Mouse (Mus musculus) adrenal gland (tissue): ENCODE data around the gene Arid3c.

Experiments
- intact Hi-C: fragments of 180-260 bp; cut with DNase I; formaldehyde crosslinking; loops from one replicate; pipeline ENCODE4 v1.15.1; 2025

Arid3c gene

DNA sequence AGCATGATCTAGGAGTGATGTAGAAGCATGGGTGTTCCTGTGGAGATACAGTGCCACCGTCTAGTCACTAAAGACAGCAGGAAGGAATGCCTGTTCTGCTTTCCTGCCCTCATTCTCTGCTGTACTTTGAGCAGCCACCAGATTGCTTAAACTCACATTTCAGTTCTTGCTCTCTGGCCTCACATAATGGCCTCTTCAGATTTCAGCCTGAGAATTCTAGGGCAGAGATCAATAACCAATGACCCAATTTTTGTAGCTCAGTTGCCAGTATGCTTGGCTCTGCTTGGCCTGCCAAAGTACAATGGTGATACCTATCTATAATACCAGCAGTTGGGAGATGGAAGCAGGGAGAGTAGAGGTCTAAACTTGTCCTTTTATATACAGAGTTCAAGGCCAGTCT is 14.1 kb upstream of the Arid3c start:
- intact Hi-C loops, result no loop called here

DNA sequence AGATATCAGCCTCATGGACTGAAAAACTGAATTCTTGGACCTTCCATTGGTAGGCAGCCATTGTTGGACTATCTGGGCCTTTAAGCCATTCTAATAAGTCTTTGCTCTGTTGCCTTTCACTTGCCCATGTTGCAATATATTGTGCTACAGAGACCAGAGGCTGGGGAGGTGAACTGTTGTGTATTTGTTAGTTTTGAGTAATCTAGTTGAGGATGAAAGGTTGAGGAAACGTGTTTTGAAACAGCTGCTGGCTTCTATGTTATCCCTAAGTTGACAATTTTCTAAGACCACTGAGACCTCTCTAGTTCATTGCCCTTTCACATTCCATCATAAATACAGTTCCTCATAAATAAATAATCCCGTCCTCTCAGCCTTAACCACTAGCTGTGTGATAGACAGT is 13.2 kb upstream of the Arid3c start:
- intact Hi-C loops, result no loop called here

DNA sequence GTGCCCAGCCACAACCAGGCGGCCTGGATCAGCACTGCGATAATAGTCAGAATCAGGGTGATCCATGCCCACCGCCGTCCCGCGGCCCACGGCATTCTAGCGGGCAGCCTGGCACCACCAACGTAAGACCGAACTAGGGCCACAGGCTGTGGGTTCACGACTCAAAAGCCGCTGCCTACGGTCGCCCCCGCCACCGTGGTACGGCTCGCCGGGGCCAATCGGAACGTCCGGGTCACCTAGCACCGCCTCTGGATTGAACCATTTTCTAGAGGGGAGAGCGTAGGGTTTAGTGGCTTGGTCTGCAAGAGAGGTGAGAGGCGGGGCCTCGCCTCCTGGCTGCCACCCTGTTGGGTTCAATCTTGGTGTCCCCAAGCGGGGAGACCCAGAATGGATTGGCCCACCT is 10.2 kb upstream of the Arid3c start:
- intact Hi-C loops, result no loop called here

DNA sequence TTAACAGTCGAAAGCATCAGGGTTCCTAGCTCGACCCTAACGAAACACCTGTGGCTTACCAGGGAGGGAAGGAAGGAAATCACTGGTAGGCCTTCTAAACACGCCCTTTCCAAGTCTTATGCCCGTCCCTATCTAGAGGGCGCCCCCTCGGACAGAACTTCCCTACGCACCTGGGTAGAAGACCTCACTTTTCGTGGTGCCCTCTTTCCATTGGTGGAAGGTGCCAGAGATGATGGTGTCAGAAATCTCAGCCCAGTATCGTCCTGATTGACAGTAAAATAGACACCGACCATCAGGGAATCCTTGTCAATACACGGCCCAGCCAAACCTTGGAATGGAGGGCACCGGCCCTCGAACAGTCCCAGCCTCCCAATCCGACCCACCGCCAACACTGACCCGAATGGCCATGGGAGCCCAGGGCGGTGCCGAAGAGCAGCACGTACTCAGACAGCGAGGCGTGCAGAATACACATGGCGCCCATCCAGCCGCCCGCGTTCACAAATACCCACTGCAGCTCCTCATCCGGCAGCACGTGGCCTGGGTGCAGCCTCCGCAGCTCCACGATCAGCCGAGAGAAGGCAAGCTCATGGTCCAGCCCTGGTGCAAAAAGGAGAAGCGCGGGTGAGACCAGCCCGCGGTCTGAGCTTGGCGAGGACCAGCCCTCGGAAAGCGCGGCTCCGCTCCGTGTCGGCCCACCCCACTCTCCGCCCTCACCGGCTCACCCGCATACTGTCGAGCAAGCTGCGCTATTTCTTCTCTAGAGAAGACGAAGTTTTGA is 9.6 kb upstream of the Arid3c start:
- intact Hi-C loops, result no loop called here

DNA sequence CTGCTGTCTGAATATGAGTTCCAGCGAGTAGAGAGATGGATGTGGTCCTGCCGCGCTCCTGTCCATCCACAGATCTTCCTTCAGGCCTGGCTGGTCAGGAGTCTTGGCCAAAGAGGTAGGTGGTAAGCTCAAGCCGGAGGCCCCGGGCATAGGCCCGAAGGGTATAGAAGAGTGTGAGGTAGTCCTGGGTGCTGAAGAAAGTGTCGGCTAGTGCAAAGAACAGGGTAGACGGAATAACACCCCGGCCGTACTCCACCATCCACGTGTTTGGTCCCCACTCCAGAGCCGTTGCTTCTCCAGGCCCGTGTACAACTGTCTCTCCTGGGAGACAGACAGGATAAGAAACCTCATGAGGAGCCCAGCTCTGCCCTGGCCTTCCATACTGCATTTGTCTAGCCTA is 8.3 kb upstream of the Arid3c start:
- intact Hi-C loops, result no loop called here

DNA sequence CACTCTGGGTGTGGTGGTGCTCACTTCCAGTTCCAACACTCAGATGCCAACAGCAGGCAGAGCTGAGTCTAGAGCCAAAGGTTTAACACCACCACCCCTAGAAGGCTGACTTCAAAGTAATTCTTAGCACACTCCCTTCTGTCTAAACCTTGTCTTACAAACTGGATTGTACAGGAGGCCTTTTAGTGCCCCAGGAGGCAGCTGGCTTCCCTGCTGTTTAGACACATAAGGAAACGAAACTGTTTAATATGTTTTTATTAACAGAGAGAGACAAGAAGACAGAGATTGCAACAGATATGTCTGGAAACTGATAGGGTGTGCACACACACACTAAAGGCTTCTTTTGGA is 7.3 kb upstream of the Arid3c start:
- intact Hi-C loops, result no loop called here

DNA sequence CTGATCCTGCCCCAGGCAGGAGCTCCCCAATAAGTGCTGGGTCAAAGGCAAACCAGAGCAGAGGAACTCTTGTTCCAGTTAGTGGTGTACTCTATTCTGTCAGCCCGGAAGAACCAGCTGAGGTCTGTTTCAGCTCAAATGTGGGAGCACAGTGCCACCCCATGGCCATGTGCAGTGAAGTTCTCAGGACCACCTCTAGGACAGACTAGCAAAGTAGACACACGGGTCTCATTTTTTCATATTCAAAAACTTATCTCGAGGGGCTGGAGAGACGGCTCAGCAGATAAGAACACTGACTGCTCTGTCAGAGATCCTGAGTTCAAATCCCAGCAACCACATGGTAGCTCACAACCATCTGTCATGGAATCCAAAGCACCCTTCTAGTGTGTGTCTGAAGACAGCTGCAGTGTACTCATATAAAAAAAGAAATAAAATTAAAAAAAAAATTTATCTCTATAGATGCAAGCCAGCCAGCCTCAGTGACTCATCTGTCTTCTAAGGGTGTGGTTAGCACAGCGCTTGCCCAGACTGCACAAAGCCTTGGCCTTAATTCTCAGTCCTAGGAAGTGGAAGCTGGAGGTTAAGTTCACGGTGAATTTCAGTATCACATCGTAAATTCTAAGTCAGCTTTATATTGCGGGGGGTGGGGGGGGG is 6.8 kb upstream of the Arid3c start:
- intact Hi-C loops, result loop anchor here (2.0 kb wide), 1 partner anchor 23 kb away; no protein-coding TSS in a partner anchor

DNA sequence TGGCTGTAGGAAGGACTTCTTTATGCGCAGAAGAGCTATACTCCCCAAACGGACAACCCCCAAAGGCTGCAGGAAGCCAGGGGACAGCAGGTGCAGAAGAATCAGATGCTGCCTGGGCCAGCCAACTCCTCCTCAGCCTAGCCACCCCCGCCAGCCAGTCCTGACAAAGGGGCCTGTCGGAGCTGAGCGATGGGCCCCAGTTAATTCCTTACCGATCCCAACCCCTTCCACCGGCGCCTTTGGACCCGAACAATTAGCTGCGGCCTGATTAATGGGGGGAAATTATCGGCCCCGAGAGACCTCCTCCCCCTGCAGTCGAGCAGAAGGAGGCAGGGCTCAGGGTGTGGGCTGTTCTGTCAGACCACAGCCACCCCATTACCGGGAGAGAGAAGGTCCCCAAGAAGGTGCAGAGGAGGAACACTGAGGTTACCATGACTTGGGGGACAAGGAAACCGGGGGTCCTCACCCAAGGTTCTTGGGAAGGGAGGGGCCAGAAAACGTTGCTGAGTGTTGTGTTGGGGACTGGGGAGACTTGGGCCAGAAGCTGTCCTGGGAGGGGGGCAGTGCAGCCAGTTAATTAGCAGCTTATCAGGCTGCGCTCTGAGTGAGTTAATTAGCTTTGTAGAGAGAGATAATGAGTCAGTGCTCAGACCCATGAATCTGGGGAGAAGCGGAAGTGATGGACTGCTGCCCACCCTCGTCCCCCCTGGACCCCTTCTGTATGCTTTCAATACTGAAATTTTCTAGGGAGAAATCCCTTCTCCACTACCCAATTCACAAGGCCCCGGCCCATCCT is 3.9 kb downstream of the Arid3c start:
- intact Hi-C loops, result no loop called here

DNA sequence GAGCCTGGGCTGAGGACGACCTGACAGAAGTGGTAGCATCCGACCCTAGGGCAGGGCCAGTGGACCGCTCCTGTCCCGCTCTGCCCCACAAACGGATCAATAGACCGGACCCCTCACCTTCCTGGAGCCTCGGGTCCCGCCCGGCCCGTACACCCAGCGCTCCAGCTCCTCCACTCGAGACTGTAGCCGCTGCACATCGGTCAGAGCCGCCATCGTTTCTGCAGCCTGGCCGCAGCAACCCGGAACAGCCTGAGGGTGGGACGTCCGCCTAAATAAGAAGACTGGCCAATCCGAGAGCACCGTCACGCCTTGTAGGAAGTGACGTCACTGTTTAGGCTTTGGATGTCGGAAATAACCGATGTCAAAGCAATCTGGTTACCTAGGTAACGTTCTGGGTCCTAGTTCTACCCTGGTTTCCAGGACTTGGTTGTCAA is 8.0 kb downstream of the Arid3c start, which contains the start of gene Dctn3:
Gene Dctn3, minus strand, starts transcription at position 253 of the 434 bp plus-strand sequence.
- intact Hi-C loops, result no loop called here

DNA sequence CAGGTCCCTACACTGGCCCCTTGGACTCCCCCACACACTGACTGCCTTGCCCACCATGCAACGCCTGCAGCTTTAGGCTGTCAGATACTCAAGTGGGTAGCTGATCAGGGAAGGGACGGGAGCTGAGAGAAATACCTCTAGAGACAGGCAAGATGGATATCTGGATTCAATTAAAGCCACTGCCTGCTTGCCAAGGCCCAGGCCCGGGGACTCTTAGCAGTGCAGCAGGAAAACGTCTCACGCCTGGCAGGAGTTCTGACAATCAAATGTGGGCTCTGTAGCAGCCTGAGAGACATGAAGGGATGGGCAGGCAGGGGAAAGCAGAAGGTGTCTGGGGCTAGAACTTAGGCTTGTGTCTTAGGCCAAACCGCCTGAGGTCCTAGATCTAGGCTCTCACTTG is 14.1 kb downstream of the Arid3c start:
- intact Hi-C loops, result no loop called here

DNA sequence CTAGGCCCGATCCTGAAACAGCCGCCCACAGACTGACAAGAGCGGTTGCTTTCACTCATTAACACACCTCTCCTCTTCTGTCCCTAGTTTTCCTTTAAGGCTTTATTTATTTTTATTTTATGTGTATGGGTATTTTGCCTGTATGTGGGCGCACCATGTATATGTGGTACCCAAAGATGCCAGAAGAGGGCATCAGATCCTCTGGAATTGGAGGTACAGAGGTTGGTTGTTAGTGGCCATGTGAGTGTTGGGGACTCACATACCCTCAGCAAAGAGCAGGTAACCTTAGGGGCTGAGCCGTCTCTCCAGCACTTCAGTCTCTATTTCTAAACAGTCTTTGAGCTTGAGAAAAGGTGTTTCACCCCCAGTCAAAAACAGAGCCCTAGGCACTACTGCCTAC is 15.3 kb downstream of the Arid3c start:
- intact Hi-C loops, result loop anchor here (2.0 kb wide), 1 partner anchor 21 kb away; no protein-coding TSS in a partner anchor

DNA sequence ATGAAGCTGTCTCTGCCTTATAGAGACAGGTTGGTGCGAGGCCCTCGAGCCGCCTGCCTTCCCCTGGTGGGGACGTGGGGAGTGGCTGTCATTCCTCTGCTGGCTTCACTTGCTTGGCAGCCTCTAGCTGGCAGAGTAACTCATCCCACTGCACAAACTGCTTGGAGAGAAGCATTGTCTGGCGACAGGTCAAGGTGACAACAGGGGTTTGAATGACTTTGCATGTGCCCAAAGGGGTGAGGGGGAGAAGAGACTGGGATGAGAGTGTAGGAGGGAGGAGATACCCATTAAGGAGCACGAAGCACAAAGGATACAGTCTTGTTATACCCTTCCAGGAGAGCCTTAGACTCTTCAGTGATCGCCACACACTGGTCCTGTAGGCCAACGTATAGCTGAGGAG is 15.9 kb downstream of the Arid3c start:
- intact Hi-C loops, result loop anchor here (2.0 kb wide), 1 partner anchor 22 kb away; no protein-coding TSS in a partner anchor

DNA sequence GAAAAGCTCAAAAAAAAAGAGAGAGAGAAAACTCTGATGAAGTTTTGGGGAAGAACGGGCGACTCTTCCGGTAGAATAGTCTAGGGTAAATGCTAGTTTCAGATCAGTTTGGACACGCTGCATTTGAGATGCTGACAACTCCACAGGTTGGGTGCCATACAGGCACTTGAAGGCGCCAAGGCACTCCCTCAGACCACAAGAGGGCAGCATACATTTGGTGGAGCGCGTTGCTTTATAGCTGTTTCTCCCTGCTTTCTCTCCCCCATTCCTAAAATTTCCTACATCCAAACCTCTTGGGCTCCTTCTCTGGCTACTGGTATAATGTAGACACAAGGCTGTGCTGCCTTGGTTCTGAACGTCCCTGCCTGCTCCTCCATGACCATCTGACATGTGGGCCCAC is 16.7 kb downstream of the Arid3c start:
- intact Hi-C loops, result loop anchor here (2.0 to 5.0 kb wide), 2 partner anchors 23 to 147 kb away; partner anchors contain the start of genes Dnaic1 and Fam219a

DNA sequence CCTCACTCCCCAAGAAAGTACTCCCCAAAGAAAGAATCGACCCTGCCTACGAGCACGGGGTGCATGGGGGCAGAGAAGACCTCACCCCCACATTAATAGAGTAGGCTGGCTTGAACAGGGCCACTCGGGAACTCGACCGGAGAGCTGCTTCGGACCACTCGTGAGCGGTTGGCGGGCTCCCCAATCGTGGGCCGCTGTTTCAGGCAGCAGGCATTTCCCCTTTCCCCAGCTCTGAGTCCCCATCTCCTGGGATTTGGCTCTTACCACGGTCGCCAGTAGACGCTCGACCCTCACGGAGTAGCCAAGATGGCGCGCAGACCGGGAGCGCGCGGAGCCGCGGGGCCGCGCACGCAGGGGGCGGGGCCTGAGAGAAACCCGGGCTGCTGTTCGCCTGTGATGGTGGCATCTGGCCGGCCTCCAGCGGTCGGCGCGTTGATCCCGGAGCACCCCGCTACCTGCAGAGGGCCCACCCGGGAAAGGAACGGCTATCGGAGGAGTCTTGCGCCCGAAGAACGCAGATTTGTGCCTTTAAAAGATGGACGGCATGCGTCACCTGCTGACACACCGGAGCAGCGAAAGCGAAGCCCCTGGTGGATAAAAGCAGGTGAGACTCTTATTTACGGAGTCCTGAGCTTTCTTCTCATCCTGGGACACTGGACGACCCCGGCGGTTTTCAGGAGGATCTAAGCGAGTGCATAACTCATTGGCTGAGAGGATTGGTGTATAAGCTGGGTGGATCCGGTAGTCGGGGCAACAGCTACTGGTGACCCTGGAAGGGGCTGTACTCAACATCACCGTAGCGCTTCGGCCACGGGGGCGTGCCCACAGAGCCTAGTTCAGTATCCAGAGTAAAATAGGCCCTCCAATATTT is 17.5 kb downstream of the Arid3c start, which contains the start of gene Rpp25l:
Gene Rpp25l, minus strand, starts transcription at position 338 of the 871 bp plus-strand sequence.
- intact Hi-C loops, result loop anchor here (2.0 to 5.0 kb wide), 2 partner anchors 23 to 146 kb away; partner anchors contain the start of genes Dnaic1 and Fam219a

DNA sequence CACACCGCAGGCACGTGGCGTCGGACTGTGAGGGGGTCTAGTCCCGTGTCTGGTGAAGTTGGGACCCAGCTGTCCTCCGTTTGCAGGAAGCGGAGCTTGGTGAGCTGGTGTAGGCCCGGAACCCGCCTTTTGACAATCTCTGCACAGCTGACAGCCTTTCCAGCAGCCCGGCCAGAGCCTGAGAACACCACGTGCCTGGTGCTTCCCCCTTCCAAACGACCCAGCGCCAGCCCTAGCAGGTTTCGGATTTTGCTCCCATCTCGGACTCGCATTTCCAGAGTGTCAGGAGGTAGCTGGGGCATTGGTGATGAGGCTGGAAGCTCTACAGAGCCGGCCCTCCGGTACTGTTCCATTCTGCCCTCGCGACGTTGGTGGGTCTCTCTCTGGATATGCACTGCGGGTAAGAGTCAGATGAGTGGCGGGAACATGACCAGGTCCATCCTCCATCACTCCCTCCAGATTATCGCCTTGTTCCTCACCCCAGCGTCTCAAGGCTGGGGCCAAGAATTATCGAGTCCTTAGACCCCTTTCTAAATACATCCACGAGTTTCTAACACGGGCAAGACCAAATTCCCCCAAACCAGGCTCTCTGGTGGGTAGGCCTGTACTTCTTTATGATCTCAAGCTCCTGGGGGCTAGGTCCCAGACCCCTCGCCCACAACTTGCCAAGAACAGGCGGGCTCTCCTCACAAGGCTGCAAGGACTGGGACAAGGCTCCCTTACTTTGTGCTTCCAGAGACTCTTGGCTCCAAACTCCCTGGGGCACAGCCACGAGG is 18.3 kb downstream of the Arid3c start:
- intact Hi-C loops, result loop anchor here (5.0 kb wide), 1 partner anchor 145 kb away; the partner anchor contains the start of genes Dnaic1 and Fam219a

DNA sequence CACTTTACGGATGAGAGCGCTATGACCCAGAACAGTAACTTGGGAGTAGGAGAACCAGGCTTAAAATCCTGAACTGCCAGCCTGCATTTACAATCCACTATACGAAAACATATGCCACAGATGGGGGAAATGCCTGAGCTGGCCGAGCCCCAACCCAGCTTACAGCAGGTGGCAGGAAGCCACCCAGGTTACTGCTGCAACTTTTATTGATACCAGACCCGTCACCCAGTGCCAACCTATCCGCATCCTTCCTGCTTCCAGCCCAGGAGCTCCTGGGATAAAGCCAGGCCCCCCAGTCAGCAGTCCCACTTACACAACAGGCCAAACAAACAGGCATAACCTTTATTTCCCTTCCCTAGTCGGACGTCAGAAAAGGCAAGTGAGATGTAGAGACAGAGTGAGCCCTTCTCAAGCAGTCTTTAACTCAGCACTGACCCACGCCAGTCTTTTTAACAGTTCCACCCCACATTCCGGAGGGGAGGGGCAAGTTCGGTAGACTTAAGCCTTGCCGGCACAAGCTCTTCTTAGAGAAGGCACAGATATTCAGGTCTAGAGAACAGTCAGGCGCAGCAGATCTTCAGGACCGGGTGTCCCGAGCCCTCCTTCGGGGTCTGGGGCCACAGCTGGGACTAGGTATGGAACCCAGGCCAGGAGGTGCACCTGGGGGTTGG is 19.1 kb downstream of the Arid3c start:
- intact Hi-C loops, result loop anchor here (5.0 kb wide), 1 partner anchor 145 kb away; the partner anchor contains the start of genes Dnaic1 and Fam219a

DNA sequence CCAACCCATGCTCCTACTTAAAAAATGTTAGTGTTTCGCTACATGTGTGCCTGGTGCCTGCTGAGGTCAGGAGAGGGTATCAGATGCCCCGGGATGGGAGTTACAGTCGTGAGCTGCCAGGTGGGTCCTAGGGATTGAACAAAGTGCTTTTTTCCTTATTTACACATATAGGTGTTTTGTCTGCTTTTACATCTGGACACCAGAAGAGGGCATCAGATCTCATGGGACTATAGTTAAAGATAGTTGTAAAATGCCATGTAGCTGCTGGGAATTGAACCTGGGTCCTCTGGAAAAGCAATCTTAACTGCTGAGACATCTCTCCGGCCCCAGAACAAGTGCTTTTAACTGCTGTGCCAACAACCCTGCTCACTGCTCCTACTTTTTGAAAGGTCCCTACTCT is 20.7 kb downstream of the Arid3c start:
- intact Hi-C loops, result loop anchor here (5.0 kb wide), 1 partner anchor 143 kb away; the partner anchor contains the start of genes Dnaic1 and Fam219a

DNA sequence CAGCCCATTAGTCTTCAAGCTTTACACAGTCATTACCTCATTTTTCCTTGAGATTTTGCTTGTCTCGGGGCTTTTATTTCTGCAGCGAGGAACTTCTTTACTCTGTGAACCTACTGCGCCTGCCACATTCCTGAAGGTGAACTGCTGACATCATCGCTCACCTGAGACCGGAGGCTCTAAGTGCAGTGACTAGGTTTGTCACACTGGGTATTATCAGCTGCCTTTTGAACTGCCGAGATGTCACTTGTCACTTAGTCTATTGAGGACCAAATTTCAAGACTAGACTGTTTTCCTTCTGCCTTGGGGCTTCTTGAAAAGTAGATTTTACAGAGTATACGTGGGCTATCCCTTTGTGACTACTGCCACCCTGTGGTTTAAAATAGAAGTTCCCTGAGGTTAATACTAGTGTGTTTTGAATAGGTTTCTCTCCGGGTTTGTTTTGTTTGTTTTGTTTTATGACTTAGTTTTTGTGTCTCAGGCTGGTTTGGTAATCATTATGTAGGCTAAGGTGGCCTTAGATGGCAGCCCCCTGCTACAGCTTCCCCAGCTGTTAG is 22.7 kb downstream of the Arid3c start:
- intact Hi-C loops, result loop anchor here (2.0 to 5.0 kb wide), 3 partner anchors 56 to 239 kb away; no protein-coding TSS in a partner anchor
